Mouse (Mus musculus) lung, embryonic 14.5 days (tissue): ENCODE measurements around the gene Rac3. TPM values are rescaled to one million over a fixed set of nuclear protein-coding genes. Genes with fewer than 3 reads are reported as not detected.
"Not testable (repeated sequence)": the region's sequence is repeated elsewhere in the genome, so short reads cannot be mapped to it uniquely, and the experiment has no call there.

Experiments used
- ATAC-seq: fragments of 200-750 bp; cut with Nextera tagmentation; 2 replicates; pipeline ENCODE4 v1.8.0; 2017; ENCODE audit warnings: mild to moderate bottlenecking, moderate TSS enrichment, moderate library complexity; ENCODE audit not compliant: insufficient read depth
- DNase-seq: peaks from one replicate; pipeline ENCODE4 v3.0.0-alpha.2; 2015
- H3K27ac ChIP-seq: fragments of 300-500 bp; sonication (generic); 2 replicates; pipeline ENCODE4 v1.5.1; 2014; ENCODE audit warnings: low read depth, mild to moderate bottlenecking, moderate library complexity
- H3K27me3 ChIP-seq: fragments of 300-500 bp; sonication (generic); 2 replicates; pipeline ENCODE4 v1.6.1; 2014; ENCODE audit warnings: low read length, control low read depth; ENCODE audit not compliant: insufficient read depth
- H3K36me3 ChIP-seq: fragments of 300-500 bp; sonication (generic); 2 replicates; pipeline ENCODE4 v1.6.1; 2014; ENCODE audit warnings: control low read depth; ENCODE audit not compliant: insufficient read depth
- H3K4me1 ChIP-seq: fragments of 300-500 bp; sonication (generic); 2 replicates; pipeline ENCODE4 v1.6.1; 2014; ENCODE audit warnings: antibody characterized with exemption, control low read depth; ENCODE audit not compliant: insufficient read depth
- H3K4me2 ChIP-seq: fragments of 300-500 bp; sonication (generic); 2 replicates; pipeline ENCODE4 v1.6.1; 2014; ENCODE audit warnings: mild to moderate bottlenecking
- H3K4me3 ChIP-seq: fragments of 300-500 bp; sonication (generic); 2 replicates; pipeline ENCODE4 v1.5.1; 2014; ENCODE audit warnings: low read depth, low read length
- H3K9ac ChIP-seq: fragments of 300-500 bp; sonication (generic); 2 replicates; pipeline ENCODE4 v1.6.1; 2014
- H3K9me3 ChIP-seq: fragments of 300-500 bp; sonication (generic); 2 replicates; pipeline ENCODE4 v1.6.1; 2016; ENCODE audit warnings: low read depth, low read length, control low read depth
- CTCF ChIP-seq: IDR thresholded peaks from 2 replicates; pipeline ENCODE4 v1.5.1; 2016; ENCODE audit warnings: antibody characterized with exemption, low read depth
- WGBS: fragments of 180-500 bp; shearing (Covaris S2); extraction: QIAGEN DNeasy Blood & Tissue Kit; methylation state at CpG from one replicate; pipeline ENCODE4 v1.1.7; 2014; 5-methylcytosine and 5-hydroxymethylcytosine counted together
- polyA plus RNA-seq: library from polyadenylated mRNA; unstranded; fragments of >200 nt; fragmentation: Nextera tagmentation; extraction: Ambion mirVana; gene quantifications from 2 replicates; pipeline ENCODE4 v1.2.1, GENCODE M21; 2014

The Rac3 gene
- polyA plus RNA-seq: 10.3 and 10.7 TPM in 2 replicates

DNA sequence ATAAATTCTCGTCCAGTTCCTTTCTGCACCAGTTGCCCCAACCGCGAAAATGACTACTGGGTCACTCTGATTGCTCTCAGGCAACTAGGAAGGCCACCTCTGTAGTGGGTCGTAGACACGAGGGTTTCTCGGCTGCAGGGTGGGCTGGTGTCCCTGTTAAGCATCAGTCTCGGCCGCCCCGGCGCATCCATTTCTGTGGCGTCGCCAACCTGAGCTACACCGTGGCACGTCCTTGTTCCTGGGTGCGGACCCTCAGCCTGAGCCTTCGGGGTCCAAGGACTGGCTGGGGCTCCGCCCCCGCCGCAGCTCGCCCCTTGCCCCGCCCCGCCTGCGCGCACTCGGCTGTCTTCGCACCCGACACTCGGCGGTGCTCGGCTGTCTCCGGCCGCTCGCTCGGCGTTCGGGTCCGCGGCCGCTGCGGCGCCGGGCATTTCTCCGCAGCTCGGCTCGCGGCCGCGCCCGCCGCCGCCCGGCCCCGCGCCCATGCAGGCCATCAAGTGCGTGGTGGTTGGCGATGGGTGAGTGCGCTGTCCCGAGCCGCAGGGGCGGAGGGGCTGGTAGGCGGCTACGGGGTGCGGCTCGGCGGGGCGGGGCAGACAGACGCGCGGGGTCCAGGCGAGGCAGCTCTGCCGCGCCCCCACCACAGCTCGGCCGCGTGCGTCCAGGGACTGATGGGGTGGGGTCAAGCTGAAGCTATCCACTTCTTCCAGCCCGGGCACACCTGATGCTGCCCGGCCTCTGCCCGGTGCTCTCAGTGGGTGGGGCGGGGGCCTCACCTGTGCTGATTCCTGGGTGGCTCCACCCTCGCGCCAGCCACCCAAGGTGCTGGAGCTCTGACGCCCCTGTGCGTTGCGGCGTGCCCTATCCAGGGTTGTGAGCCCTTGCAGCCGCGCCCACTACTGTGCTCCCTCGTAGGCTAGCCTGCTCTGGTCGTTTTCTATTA, at the start of gene Rac3:
TSS of gene Rac3 (plus strand) at position 347 of the 943 bp plus-strand sequence.
- Histone ChIP-seq H3K4me3 (peak within 1 kb of the TSS; percentile 61), H3K4me1 (0 out of 2 replicates have a peak, but pooled peaks cover 5% of the 10 kb centered on the region), H3K9ac (peak within 1 kb of the TSS; percentile 68), H3K27ac (peak within 1 kb of the TSS; percentile 46; the same call in 1 of the 2 replicates), H3K36me3 (peaks cover 35% of the 10 kb centered on the region), H3K4me2 (peak within 1 kb of the TSS; percentile 99), H3K9me3 (no peaks in the 10 kb centered on the region), H3K27me3 (no peaks in the 10 kb centered on the region)
- DNase-seq (peak; percentile 89), ATAC-seq (peak; percentile 74)
- WGBS: 1% methylated on average over 90 of the region's 90 CpGs
- TF ChIP-seq CTCF: no peak

DNA sequence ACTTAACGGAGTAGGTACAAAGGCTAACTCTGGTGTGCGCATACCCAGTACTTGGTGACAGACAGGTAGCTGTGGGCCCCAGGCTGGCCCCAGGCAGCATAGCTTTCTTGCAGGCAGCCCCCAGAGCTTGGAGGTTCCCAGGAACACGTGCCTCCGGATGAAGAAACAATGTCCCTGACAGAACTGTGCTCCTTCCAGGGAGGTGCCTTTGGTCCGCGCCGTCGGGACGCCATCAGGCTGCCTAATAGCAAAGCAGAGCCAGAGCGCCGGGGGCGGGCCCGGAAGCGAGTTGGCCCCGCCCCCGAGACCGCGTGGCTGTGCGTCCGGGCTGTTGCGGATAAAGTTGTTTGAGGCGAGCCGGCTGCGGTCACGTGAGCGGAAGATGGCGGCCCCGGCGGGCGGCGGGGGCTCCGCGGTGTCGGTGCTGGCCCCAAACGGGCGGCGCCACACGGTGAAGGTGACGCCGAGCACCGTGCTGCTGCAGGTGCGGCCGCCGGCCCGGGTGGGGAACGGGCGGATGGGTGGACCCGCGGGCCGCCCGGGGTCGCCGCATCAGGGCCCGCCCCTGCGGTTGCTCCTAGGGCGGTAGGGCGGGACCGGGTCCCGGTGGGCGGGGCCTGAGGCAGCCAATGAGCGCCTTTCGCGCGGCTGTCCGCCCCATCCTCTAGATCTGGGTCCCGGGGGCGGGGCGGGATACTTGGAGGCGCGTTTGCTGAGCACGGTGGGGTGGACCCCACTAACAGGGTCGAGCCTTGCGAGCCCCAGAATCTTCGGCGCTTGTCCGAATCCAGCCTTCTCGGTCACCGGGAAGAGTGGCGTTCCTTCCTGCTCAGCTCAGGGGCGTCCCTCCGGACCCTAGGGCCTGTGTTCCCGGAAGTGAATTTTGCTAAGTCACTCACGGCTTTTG, 48.3 kb upstream of the Rac3 start, which contains the start of gene Aspscr1:
TSS of gene Aspscr1 (plus strand) at position 287 of the 907 bp plus-strand sequence.
- Histone ChIP-seq H3K9ac (peak within 1 kb of the TSS; percentile 72), H3K4me2 (peak within 1 kb of the TSS; percentile 98), H3K27ac (peak within 1 kb of the TSS; percentile 88), H3K4me3 (peak within 1 kb of the TSS; percentile 70), H3K36me3 (peaks cover 11% of the 10 kb centered on the region; the same call in 1 of the 2 replicates), H3K4me1 (peaks cover 7% of the 10 kb centered on the region), H3K27me3 (no peaks in the 10 kb centered on the region), H3K9me3 (no peaks in the 10 kb centered on the region)
- peak; percentile 98 for DNase-seq
- TF ChIP-seq CTCF: 0 out of 2 replicates have a peak, but pooled peaks have one; percentile 3
- ATAC-seq: peak; percentile 96
- WGBS: under 1% methylated on average over 82 of the region's 83 CpGs

DNA sequence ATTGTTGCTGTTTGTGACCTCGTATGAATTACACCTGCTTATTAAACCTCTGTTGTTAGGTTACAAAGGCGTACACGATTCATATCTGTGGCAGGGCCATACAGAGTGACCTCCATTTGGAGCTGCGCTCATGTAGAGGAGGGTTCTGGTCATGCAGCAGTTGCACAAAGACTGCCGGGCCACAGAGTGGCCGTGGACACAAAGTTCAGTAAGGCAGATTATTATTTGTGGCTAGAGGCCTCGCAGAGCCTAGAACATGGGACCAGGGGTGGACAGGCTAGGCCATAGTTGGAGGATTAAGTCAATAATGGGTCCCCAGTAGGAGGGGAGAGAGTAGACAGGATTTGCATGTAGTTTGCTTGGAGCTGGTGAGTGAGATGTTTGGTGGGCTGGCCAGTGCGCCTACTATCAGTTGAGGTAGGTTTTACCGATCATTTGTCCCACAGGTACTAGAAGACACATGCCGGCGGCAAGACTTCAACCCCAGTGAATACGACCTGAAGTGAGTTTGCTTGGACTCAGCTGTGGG, 47.6 kb upstream of the Rac3 start:
- peaks cover 7% of the 10 kb centered on the region for H3K4me1 ChIP-seq
- H3K27ac ChIP-seq: peak overlapping the region; percentile 88
- no peaks in the 10 kb centered on the region for H3K9me3 ChIP-seq
- 37% methylated on average over 12 of the region's 12 CpGs for WGBS
- peak overlapping the region; percentile 70 for H3K4me3 ChIP-seq
- TF ChIP-seq CTCF: no peak
- peak overlapping the region; percentile 98 for H3K4me2 ChIP-seq
- no peak for DNase-seq
- peaks cover 18% of the 10 kb centered on the region for H3K36me3 ChIP-seq
- peak overlapping the region; percentile 72 for H3K9ac ChIP-seq
- no peaks in the 10 kb centered on the region for H3K27me3 ChIP-seq
- peak; percentile 19 for ATAC-seq

DNA sequence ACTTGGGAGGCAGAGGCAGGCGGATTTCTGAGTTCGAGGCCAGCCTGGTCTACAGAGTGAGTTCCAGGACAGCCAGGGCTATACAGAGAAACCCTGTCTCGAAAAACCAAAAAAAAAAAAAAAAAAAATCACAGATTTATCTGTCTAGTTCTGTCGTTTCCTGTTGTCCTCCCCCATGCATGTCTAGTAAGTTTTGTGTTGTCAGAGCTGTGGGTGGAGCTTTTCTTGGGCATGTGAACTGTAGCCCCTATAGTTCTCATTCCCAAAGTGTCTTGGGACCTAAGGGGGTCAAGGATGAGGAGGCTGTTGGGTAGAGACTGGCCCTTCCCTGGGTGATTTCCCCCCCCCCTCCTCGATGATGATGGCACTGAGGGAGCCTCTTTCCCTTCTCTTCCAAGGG, 45.4 kb upstream of the Rac3 start:
- H3K4me1 ChIP-seq, H3K4me3 ChIP-seq, H3K9ac ChIP-seq, H3K4me2 ChIP-seq, H3K27ac ChIP-seq, ATAC-seq, H3K27me3 ChIP-seq, DNase-seq, H3K9me3 ChIP-seq: not testable (repeated sequence)
- peaks cover 41% of the 10 kb centered on the region for H3K36me3 ChIP-seq
- 84% methylated on average over 4 of the region's 5 CpGs for WGBS

DNA sequence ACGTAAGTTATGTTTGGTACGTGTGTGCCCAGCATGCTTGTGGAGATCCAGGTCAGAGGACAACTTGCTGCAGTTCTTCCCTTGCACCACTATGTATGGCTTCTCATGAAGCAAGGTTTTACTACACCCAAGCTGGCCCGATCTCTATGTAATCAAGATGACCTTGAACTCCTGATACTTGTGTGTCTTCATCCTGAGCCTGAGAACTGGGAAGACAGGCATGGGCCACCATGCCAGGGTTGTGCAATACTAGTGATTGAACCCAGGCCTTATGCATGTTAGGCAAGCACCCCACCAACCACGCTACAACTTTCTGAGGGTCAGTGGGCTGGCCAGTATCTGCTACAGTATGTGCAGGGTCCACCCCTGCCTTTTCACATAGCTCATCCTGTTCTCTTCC, 44.3 kb upstream of the Rac3 start:
- H3K4me2 ChIP-seq: no peak overlapping the region
- no peak overlapping the region for H3K27ac ChIP-seq
- TF ChIP-seq CTCF: no peak
- H3K27me3 ChIP-seq: no peaks in the 10 kb centered on the region
- no peak overlapping the region for H3K9ac ChIP-seq
- H3K4me3 ChIP-seq: no peak overlapping the region
- WGBS: 94% methylated on average over 4 of the region's 4 CpGs
- peaks cover 7% of the 10 kb centered on the region for H3K4me1 ChIP-seq
- no peak for ATAC-seq
- H3K36me3 ChIP-seq: peaks cover 50% of the 10 kb centered on the region
- no peaks in the 10 kb centered on the region for H3K9me3 ChIP-seq
- DNase-seq: no peak

DNA sequence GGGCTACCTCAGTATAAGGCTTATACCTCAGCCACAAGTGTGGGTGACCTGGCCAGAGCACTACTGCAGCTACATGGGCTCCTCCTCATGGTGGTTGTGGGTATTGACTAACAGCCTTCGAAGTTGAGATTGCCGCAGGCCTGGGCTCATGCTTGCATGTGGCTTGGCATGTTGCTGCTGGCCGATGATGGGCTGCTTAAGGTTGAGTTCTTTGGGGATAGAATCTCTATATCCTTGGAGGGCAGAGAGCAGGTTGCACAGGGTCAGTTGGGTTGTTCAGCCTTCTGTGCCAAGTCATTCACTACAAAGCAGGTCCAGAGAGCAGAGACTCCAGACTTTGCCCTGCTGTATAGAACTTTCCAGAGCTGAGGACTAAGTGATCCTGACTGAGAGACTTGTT, 41.4 kb upstream of the Rac3 start:
- ATAC-seq (no peak), DNase-seq (peak; percentile 46)
- Histone ChIP-seq H3K27me3 (no peaks in the 10 kb centered on the region), H3K4me1 (no peaks in the 10 kb centered on the region), H3K4me2 (no peak overlapping the region), H3K27ac (no peak overlapping the region), H3K36me3 (peaks cover 68% of the 10 kb centered on the region), H3K9ac (no peak overlapping the region), H3K9me3 (no peaks in the 10 kb centered on the region), H3K4me3 (no peak overlapping the region)
- peak; percentile 63 for TF ChIP-seq CTCF
- 77% methylated on average over 3 of the region's 3 CpGs for WGBS
